Mouse (Mus musculus) neutrophil, adult 5-6 weeks (primary cell): ENCODE measurements around the gene Sspn. TPM values are rescaled to one million over a fixed set of nuclear protein-coding genes. Genes with fewer than 3 reads are reported as not detected.

Source experiments
- ATAC-seq: fragments of 151-379, 151-347 bp; 2 replicates; pipeline ENCODE4 v1.8.0; 2017; ENCODE audit warnings: mild to moderate bottlenecking, moderate TSS enrichment; ENCODE audit not compliant: insufficient number of reproducible peaks, poor library complexity, low FRiP score, severe bottlenecking; ENCODE audit errors: extremely low read depth
- total RNA-seq: library from RNA; stranded (forward); fragments of 200-1000 nt; gene quantifications from 2 replicates; pipeline ENCODE4 v1.2.3, GENCODE M21; 2017

Sspn gene
- total RNA-seq = 1.2 and 1.4 TPM in 2 replicates

- ATAC-seq = no peak
Observed at GRCm38 (mm10) chr6:145931341-145931740, at the start of gene Sspn. TSS of gene Sspn (plus strand) at chr6:145931641.

DNA sequence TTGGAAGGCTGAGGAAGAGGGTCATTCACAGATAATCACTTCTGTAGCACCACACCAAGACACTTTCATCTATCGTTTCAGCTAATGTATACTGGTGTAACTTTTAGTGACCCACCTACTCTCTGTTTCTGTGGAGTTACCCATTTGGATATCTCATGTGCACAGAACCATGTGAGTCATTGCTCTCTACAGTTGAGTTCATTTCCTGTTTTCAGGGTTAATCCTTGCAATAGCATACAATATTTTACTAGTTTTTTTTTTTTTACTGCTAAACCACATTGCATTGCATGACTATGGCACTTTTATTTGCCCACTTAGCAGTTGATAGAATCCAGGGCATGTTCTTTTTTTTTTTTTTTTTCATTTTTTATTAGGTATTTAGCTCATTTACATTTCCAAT, 48.4 kb upstream of the Sspn start:
- no peak for ATAC-seq

DNA sequence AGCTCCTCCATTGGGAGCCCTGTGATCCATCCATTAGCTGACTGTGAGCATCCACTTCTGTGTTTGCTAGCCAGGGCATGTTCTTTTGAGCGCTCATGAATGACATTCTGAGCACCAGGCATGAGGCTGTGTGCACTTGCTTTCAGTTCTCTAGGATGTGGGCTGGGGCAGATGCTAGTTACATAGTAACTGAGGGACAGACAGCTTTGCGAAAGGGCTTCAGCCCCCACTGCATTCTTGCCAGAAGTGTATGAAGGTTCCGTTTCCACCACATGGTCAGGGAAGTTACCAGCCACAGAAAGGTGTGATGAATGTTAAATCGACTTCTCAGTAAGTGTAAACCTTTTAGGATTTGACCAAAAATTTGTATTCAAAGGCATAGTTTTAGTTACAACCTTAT, 47.8 kb upstream of the Sspn start:
- ATAC-seq = peak; percentile 66; the same call in 1 of the 2 replicates

DNA sequence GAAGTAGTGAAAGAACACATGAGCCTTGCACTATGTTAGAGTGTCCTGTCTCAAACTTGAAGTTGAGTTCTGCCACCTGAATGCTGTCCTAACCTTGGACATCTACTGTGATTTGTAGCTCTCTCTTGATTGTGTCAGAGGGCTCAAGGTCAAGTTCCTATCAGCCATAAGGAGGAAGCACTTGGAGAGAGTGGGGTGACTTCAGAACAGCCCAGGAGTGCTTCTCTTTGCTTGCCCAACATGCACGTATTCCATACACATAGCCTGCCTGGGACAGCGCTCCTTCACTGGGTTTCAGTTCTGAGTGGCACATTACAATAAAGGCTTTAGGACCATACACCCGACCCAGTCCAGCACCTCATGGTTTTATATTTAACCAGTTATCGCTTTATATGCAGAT, 46.4 kb upstream of the Sspn start:
- no peak for ATAC-seq

DNA sequence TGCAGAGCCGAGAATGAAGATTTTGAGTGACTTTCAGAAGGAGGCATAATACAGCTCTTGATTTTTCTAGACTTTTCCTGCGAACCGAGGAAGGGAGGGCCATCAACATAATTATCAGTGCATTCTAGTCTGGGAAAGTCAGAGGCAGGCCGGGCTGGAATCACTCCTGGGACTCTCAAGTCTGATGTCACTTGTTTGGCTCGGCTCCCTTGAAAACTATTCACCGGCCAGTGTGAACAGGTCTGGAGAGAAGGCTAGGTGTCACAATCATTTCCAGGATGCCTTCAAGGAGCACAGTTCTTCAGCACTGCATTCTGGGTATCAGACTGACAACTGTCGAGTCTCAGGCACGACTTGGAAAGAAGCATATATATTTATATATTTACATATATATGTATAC, 45.2 kb upstream of the Sspn start:
- no peak for ATAC-seq

- no peak for ATAC-seq
Observed at GRCm38 (mm10) chr6:145887719-145888118, 43.7 kb upstream of the Sspn start.

GRCm38 (mm10) chr6:145891951-145892350, 39.5 kb upstream of the Sspn start:
- no peak for ATAC-seq

DNA sequence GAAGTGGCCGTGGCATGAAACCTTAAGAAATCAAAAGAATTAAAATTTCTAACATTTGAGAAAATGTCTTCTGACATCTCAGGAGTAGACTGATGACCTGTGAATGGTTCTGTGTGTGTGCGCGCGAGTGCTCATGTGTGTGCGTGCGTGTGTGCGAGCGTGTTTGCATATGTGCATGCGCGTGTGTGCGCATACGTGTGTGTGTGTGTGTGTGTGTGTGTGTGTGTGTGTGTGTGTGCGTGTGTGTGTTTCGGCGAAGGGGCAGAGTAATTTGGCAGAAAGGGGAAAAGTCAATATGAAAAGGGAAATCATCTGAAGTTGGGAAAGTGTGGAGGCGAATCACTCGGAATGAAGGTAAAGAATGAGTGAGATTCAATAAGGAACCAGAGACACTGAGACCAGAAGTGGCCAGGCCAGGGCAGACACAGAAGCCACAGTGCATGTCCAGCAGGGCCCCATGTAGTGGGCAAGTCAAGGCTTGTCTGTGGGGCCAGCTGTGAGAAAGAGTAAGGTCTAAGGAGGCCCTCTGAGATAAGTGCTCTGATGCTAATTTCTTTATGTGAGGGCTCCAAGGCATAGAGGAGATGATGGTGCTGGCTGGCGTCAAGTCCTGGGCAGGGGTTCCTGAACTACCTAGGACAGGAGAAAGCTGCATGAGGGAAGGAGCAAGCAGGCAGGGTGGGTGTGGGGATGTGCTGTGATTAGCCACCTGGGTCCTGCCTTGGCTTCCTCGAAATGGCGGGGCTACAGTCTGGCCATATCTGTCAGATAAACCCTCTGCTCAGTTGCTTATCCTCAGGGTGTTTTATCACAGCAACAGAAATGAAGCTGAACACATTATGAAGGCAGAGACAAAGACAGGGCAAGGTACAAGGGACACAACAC, 38.8 kb upstream of the Sspn start:
- ATAC-seq = no peak

GRCm38 (mm10) chr6:145893366-145894021, 37.9 kb upstream of the Sspn start:
- peak; percentile 73 for ATAC-seq

- ATAC-seq = no peak
Observed at GRCm38 (mm10) chr6:145894669-145895342, 36.6 kb upstream of the Sspn start.

- ATAC-seq = no peak
Observed at GRCm38 (mm10) chr6:145904169-145904568, 27.3 kb upstream of the Sspn start.

GRCm38 (mm10) chr6:145904616-145905015, 26.8 kb upstream of the Sspn start:
- ATAC-seq = no peak

GRCm38 (mm10) chr6:145906096-145906890, 25.1 kb upstream of the Sspn start:
- ATAC-seq = 0 out of 2 replicates have a peak, but pooled peaks have one; percentile 39

DNA sequence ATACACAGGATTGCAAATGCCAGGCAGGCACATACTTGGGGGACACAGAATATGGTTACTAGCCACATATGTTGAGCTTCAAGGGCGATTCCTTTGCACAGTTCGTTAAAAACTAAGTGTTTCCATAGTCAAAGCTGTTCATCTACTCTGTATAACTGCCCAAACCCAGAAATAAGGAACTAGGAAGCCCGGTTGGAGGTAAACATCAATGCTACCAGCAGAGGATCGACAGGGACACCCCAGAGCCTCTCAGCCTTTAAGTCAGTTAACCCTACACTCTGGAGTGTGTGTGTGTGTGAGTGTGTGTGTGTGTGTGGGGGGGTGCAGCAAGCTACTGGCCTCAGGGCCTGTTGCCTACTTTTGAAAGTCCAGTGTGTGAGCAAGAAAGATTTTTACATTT, 21.5 kb upstream of the Sspn start:
- 0 out of 2 replicates have a peak, but pooled peaks have one; percentile 30 for ATAC-seq

DNA sequence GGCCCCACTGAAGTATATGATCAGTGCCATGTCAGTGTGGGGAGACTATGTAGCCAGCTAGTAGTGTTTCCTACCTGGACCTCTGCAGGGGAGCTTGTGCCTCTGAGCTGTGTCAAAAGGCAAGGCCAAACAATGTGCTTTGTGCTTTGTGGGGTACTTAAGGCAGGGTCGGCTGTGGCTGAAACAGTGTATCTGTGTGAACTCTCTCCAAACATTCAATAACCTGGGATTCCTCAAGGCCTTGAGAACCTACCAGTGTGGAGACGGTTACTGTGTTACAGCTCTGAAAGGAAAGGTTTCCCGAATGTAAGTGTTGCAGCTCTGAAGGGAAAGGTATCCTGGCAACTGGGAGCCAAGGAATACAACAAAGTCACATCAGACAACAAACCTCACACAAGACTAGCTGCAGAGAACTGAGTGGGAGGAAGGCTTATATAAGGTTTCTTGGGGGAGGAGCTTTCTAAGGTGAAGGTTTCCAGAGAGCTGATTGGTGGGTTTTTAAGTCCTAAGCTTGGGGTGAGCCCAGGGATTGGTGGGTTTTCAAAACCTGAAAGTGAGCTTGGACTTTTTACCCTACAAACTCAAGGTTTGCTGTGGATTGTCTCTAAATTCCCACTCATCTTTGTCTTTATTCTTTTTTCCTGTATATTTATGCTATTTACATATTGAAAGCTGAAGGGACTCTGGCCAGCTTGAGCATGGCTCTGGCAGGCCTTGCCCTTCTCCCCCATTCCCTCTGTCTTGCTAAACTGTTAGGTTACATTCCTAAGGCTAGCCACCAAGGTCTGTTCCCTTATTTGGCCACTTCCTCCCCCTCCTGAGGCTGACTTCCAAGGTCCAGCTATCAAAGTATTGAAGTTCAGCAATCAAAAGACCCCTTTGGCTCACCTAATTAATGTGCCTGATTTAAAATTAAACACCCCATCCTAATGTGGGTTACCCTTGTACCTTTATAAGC, 20.7 kb upstream of the Sspn start:
- ATAC-seq = no peak

GRCm38 (mm10) chr6:145912232-145912631, 19.2 kb upstream of the Sspn start:
- ATAC-seq = no peak

- ATAC-seq = no peak
Observed at GRCm38 (mm10) chr6:145915435-145915834, 16.0 kb upstream of the Sspn start.

DNA sequence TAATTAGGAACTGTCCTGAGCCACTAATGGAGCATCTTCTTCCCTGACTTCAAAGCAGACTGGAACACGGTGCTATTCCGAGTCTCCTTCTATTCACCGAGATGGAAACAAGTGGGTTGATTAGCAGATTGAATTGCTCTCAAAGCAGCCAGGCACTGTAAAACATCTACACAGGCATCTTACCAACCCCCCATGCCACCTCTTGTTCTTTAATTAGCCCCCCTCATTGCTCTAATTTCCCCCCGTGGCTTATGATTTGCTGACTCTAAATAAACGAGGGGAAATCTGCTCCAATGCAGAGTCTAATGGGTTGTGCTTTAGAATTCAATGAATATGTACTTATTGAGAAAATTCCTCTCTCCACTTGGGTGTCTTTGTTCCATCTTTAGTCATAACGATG, 15.0 kb upstream of the Sspn start:
- no peak for ATAC-seq
